Mouse (Mus musculus): ENCODE measurements around the gene Foxj1.

The Foxj1 gene

DNA sequence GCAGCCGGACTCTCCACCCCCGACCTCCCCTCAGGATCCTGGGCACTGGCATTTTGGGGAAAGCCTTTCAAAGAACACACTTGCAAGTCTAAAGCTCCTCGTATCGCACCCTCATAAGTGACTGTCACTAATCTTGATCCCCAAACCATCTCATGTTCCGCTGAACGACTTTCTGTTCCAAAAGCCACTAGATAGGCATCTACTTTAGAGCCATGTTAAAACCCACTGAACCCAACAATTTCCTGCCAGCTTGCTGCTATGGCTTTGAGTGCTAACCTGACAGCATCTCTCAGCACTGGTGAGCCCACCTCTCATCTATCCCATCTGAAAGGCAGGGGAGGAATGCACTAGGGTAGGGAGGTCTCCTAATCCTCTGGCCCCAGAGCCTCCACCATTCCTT, 2.3 kb upstream of the Foxj1 start:
- no peak for DNase-seq

DNA sequence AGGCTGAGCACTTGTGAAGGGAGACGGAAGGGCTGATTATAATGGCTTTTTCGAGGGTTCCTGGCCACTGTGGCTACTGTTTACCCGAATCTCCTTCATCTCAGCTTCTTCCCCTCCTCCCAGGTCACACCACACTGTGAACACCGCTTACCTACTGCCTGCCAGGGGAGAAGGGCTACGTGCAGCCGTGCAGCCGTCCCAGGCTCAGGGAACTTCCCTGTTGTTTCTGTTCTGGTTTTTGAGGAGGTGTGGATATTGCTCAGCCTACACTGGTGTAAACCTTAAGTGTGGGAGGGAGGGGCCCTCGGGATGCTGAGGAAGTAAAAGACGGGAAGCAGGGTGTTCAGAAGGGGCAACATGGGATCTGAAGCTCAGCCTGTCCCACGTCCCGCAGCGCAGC, 1.8 kb upstream of the Foxj1 start:
- DNase-seq = no peak

GRCm38 (mm10) chr11:116336393-116336792, 1.2 kb upstream of the Foxj1 start:
- no peak for DNase-seq

DNA sequence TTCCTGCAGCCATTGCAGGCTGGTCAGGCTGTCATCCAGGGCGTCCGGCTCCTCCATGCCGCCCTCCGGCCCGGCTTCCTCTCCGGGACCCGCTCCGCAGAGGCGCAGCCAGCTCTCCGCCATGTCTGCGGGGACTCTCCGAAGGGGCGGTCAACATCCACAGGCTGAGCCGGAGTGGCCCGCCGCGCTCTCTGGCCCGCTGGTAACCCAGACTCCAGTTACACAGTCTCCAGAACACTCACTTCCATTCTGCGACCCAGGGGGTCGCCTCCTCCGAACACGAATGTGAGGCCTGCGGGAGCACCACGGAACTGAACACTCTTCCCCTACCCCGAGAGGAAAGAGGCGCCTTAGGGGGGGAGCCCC, 799 bp downstream of the Foxj1 start:
- peak in 1 of 2 experiments; percentile 49 for DNase-seq

- peak; percentile 50 to 67 for DNase-seq
These were observed 1.4 kb downstream of the Foxj1 start for GRCm38 (mm10) chr11:116333526-116334416.

DNA sequence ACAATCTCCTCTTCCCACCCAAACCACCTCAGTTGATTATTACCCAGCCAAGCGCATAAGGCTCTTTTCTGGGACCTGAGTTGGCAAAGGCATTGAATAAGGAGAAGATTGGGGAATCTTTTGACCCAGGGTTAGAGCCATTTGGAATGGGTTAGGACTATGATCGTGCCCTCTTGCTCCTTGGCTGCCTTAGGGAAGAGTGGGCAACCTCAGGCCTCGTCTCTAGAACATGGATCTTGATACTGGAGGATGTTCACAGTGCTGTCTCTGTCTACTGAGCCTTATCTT, 2.3 kb downstream of the Foxj1 start:
- DNase-seq = no peak

- DNase-seq = peak; percentile 64 to 80
These were observed 2.8 kb downstream of the Foxj1 start for GRCm38 (mm10) chr11:116332232-116332982.

- DNase-seq = no peak
These were observed 5.0 kb downstream of the Foxj1 start for GRCm38 (mm10) chr11:116330211-116330518.

DNA sequence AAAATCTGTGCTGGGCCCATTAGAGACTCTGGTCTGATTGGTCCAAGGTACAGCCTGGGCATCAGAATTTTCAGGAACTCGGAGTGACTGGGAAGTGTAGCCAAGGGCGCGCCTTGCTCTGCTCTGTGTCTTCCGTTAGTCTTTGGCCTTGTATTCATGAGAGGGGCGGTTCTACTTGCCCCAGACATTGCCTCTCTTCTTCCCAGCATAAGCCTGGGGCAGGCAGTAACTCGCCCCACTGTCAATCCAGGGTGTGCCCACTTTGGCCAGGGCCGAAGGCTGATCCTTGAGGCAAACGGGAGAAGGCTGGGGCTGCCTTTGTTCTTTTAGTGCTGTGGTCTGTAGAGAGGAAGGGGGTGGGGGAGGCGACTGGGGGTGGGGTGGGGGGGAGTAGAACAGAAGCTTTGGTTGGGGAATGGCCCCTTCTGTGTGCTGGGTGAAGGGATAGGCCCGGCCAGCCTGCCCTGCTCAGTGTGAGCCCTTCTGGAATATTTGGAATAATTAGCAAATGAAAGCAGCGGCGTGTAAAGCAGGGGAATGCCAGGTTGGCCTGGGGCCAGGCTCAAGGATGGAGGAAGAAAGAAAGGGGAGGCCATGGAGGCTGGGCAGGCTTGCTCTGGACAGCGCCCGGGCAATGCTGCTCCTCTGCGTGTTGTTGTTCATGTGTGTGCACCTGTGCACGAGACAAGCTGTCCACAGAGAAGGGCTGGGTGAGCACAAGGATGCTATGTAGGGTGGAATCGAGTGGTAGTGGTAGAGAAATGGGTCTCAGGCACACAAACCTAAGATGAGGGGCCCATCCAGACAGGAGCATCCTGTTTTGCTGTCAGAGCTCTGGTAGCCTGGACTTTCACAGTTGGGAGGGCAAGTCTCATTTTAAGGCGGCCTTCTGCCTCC, 5.6 kb downstream of the Foxj1 start:
- DNase-seq = peak; percentile 74 to 81

- DNase-seq = no peak
These were observed 8.1 kb downstream of the Foxj1 start for GRCm38 (mm10) chr11:116326963-116327603.

GRCm38 (mm10) chr11:116318719-116319659, 16.2 kb downstream of the Foxj1 start:
- DNase-seq = peak; percentile 94 to 95

DNA sequence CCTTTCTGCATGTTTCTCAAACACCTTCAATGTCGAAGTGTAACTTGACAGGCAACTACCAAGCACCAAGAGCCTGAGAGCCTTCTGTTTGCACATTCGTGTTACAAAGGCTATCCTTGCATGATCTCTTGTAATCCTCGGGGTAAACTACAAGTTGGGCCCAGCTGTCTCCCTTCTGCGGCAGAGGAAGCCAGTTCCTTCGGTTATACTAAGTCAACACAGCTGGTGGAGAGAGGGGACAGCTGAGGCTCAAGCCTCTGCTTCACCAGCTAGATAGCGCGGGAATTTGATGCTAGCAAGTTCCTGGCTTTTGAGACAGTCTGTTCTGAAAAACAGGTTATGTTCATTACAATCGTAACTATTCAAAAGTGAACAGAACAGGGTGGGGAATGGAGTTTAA, 22.8 kb downstream of the Foxj1 start:
- DNase-seq = no peak

DNA sequence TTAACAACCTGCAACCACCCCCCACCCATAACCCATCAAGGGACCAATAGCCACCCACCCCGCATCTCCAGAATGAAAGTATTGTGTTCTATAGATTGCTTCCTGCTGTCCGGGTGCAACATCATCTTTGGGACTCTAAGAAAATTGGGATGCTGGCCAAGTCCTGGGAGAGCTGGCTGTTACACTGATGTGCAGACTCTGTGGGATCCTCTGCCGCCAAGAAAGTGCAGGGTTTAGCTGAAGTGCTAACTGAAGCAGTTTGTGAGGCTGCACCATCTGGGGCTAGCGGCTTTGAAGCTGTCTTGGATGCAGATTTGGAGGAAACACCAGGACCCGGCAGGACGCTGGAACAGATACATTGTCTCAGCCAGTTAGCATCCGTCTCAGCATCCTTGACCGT, 24.0 kb downstream of the Foxj1 start:
- peak in 1 of 2 experiments; percentile 50 for DNase-seq

DNA sequence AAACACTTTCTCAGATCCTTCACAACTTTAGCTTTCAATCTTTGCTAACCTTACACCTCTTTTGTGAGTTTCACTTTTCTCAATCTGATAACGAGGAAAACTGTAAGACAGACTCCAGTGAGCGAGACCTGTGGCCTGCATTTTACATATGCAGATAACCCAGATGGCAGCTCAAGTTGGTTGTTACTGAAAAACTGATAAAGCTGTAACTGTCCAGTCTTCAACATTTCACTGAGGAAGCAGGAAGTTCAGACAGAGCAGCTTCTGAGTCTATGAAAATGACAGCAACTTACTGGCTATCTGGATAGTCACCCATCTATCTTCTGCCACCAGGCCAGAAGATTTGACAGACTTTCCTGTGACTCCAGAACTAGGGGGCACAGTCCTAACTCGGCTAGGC, 25.6 kb downstream of the Foxj1 start:
- DNase-seq = no peak

GRCm38 (mm10) chr11:116307762-116308531, 27.3 kb downstream of the Foxj1 start:
- DNase-seq = no peak

GRCm38 (mm10) chr11:116307019-116307725, 28.0 kb downstream of the Foxj1 start, which contains the start of gene Exoc7:
Gene Exoc7 (minus strand): TSS chr11:116307233.
- DNase-seq = no peak

DNA sequence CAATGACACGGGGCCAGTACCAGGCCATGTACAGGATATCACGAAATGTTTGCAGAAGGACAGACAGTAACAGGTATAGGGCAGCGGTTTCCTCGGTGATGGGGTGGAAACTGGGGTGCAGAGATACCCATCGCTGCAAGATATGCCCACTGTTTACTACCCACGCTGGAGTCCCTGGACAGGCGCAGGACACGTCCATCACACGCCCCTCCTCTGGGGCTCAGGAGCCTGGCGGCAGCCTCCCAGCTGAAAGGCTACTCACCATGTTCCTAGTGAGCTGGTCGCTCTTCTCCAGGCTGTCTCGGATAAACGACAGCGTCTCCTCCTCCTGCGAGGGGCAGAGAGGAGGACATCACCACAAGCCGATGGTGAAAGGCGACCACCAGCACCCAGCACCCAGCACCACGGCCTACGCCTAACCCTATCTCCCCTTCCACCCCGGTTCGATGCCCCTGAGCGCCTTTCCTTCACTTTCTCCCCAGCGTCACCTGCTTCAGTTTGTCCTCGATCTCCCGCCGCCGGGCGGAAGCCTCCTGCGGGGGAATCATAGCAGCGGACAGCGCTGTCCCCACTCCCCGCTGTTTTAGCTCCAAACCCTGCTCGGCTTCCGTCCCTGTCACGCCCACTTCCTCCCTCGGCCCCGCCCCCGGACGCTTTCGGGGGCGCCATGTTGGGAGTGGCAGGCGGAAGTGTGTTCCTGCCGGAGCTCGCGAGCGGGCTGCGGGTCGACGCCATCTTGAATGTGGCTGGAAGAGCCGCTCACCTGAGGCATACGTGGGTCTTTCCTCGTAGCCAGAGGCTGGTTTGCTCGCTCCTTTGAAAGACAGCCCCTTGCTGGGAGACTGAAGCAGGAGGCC, 28.8 kb downstream of the Foxj1 start:
- peak; percentile 97 to 98 for DNase-seq

DNA sequence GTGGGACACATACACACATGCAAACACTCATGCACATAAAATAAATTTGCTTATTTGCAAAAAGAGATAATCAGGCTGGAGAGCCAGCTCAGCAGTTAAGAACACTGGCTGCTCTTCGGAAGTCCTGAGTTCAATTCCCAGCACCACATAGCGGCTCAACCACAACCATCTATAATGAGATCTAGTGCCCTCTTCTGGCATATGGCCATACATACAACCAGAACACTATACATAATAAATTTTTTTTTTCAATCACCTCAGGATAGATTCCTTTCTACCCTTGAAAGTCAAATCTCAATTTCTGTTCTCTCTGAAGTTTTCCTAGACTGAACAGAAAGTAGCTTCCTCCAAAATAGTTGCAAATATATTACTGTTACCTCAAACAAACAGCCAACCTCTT, 29.8 kb downstream of the Foxj1 start:
- DNase-seq = no peak

DNA sequence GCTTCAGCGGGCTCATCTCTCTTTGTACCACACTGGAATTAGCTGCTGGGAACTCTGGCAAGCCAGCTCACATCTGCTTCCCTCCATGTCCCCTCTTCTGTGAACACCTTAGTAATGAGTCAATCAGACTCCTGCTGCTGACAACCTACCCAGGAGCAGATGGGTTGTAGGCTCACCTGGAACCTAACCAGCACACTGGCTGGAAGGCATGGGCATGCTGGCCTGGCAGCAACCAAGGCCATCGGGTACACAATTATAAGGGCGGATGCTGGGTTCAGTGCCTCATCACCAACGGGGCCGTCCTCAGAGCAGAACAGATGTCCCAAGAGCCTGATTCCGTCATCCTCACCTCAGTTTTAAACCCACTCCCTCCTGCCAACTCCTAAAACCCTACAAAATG, 36.6 kb downstream of the Foxj1 start:
- DNase-seq = no peak

All from kidney, postnatal 4 days (tissue).